Mouse (Mus musculus) Muller cell, postnatal 12 days (primary cell): Measurements from ENCODE around the gene Cox6b2.
"Not testable (repeated sequence)": the region's sequence is repeated elsewhere in the genome, so short reads cannot be mapped to it uniquely, and the experiment has no call there.

Source experiments
- DNase-seq: peaks from one replicate; pipeline ENCODE4 v3.0.0-alpha.2; 2015; ENCODE audit errors: inconsistent ontology term

The Cox6b2 gene

GRCm38 (mm10) chr7:4752821-4753570 is at the start of gene Cox6b2:
Gene Cox6b2, minus strand, starts transcription at chr7:4753094.
- peak; percentile 95 for DNase-seq

- no peak for DNase-seq
Observed at GRCm38 (mm10) chr7:4802247-4802646, 49.4 kb upstream of the Cox6b2 start.

GRCm38 (mm10) chr7:4795767-4796433 is 43.0 kb upstream of the Cox6b2 start:
- DNase-seq, result peak; percentile 54

- DNase-seq, result no peak
Observed at GRCm38 (mm10) chr7:4794631-4795168, 41.8 kb upstream of the Cox6b2 start.

- DNase-seq, result no peak
Observed at GRCm38 (mm10) chr7:4793674-4794073, 40.8 kb upstream of the Cox6b2 start.

GRCm38 (mm10) chr7:4793248-4793647 is 40.4 kb upstream of the Cox6b2 start:
- not testable (repeated sequence) for DNase-seq

- peak; percentile 97 for DNase-seq
Observed at GRCm38 (mm10) chr7:4792278-4793212, 39.7 kb upstream of the Cox6b2 start, which contains the start of gene Rpl28. Gene Rpl28, plus strand, starts transcription at chr7:4792874.

GRCm38 (mm10) chr7:4789436-4789935 is 36.6 kb upstream of the Cox6b2 start, which contains the start of gene Tmem238:
Gene Tmem238, minus strand, starts transcription at chr7:4789656.
- no peak for DNase-seq

- DNase-seq, result peak; percentile 72
Observed at GRCm38 (mm10) chr7:4788499-4789435, 35.9 kb upstream of the Cox6b2 start.

- no peak for DNase-seq
Observed at GRCm38 (mm10) chr7:4783667-4784268, 30.9 kb upstream of the Cox6b2 start.

- no peak for DNase-seq
Observed at GRCm38 (mm10) chr7:4782759-4783158, 29.9 kb upstream of the Cox6b2 start, which contains the start of the genes Il11 and Tmem190. Gene Il11, minus strand, starts transcription at chr7:4782859. Gene Tmem190, plus strand, starts transcription at chr7:4782937.

GRCm38 (mm10) chr7:4782130-4782529 is 29.2 kb upstream of the Cox6b2 start:
- no peak for DNase-seq

GRCm38 (mm10) chr7:4779921-4780320 is 27.0 kb upstream of the Cox6b2 start:
- DNase-seq, result no peak

- no peak for DNase-seq
Observed at GRCm38 (mm10) chr7:4777851-4778637, 25.1 kb upstream of the Cox6b2 start.

GRCm38 (mm10) chr7:4776861-4777830 is 24.3 kb upstream of the Cox6b2 start:
- DNase-seq, result peak; percentile 84

- no peak for DNase-seq
Observed at GRCm38 (mm10) chr7:4776131-4776530, 23.2 kb upstream of the Cox6b2 start.

GRCm38 (mm10) chr7:4771202-4771601 is 18.3 kb upstream of the Cox6b2 start, which contains the start of gene Fam71e2:
Gene Fam71e2, minus strand, starts transcription at chr7:4771302.
- DNase-seq, result no peak
